Mouse (Mus musculus): ENCODE measurements at regions not wholly inside any gene's neighbourhood (a gene's known extent, or its start where the extent isn't known, plus 50 kb on each side); places are given as distances from the start of the nearest gene placed in this dataset.

GRCm38 (mm10) chr10:26178356-26178755, 51.2 kb upstream of the Samd3 start:
- Histone ChIP-seq H3K4me2 (ENCODE audit: low read depth, low read length) (no peak overlapping the region), H3K4me3 (ENCODE audit: low read depth, low read length) (no peak overlapping the region), H3K9ac (replicated peaks; ENCODE audit: low read depth, low read length) (no peak overlapping the region), H3K4me1 (ENCODE audit: control insufficient read depth, insufficient read depth) (no peaks in the 10 kb centered on the region), H3K36me3 (replicated peaks; ENCODE audit: control insufficient read depth, insufficient read depth, low read length) (no peaks in the 10 kb centered on the region), H3K27me3 (ENCODE audit: control insufficient read depth, insufficient read depth, low read length) (no peaks in the 10 kb centered on the region), H3K27ac (ENCODE audit: low read depth) (no peak overlapping the region), H3K9me3 (replicated peaks; ENCODE audit: control insufficient read depth, low read length) (no peaks in the 10 kb centered on the region)
- WGBS = 48% methylated on average over 3 of the region's 3 CpGs
- DNase-seq (ENCODE audit: low spot score) (no peak), ATAC-seq (ENCODE audit: insufficient read depth, low read depth) (no peak)
- TF ChIP-seq EP300 (IDR thresholded peaks at IDR 0.05; ENCODE audit: low read depth) (no peak), CTCF (IDR thresholded peaks at IDR 0.05; ENCODE audit: low read depth) (no peak)
